Mouse (Mus musculus) embryonic facial prominence, embryonic 15.5 days (tissue): Measurements from ENCODE around the gene Lamp3. TPM values are rescaled to one million over a fixed set of nuclear protein-coding genes. Genes with fewer than 3 reads are reported as not detected.

ENCODE experiments used
- polyA plus RNA-seq: library from polyadenylated mRNA; unstranded; fragments of >200 nt; fragmentation: Nextera tagmentation; extraction: Ambion mirVana; gene quantifications from 2 replicates; pipeline ENCODE4 v1.2.1, GENCODE M21; 2015

Gene Lamp3
- polyA plus RNA-seq, 1 experiment from 2014 or later, result not detected

Other genes with a start within 250 kb of the Lamp3 start
- not detected in 2 replicates for gene Olfr166, start 222.7 kb downstream of the Lamp3 start, polyA plus RNA-seq
- not detected in 2 replicates for gene Olfr167, start 184.1 kb downstream of the Lamp3 start, polyA plus RNA-seq
- gene Olfr168, start 170.8 kb downstream of the Lamp3 start, polyA plus RNA-seq, result not detected in 2 replicates
- gene Olfr169, start 134.6 kb downstream of the Lamp3 start, polyA plus RNA-seq, result 0.07 TPM in 1 of 2 replicates, not detected in the other
- not detected in 2 replicates for gene Olfr170, start 94.5 kb downstream of the Lamp3 start, polyA plus RNA-seq
- not detected in 2 replicates for gene Olfr171, start 76.5 kb downstream of the Lamp3 start, polyA plus RNA-seq
- 12.8 and 13.6 TPM in 2 replicates for gene B3gnt5, start 53.8 kb upstream of the Lamp3 start, polyA plus RNA-seq